Comparison of ENCODE assay signal across 9 mouse cellular contexts in genomic region chr8:12916156-12916900, GRCm38 (mm10). TPM values are rescaled to one million over a fixed set of nuclear protein-coding genes. Genes with fewer than 3 reads are reported as not detected.
DNase-seq lines count a peak whose midpoint lies in the region; ATAC-seq and TF ChIP-seq lines count a peak whose summit lies in the region.
"Had no signal": no experiment of that assay in that cellular context is flagged by ENCODE, and none has a peak within 500 bp of the region (broad histone marks: within the 10 kb centered on the region; RNA-seq: fewer than 3 reads in every experiment).

No protein-coding gene starts in this region.

- H3K4me2 ChIP-seq in limb, embryonic 11.5 days (ENCODE audit: low read depth, severe bottlenecking): peak overlapping the region; percentile 78
- H3K4me2 ChIP-seq in stomach, postnatal 0 days (replicated peaks; ENCODE audit: low read depth): peak overlapping the region; percentile 86

- peak overlapping the region; percentile 40 for H3K9ac ChIP-seq in limb, embryonic 11.5 days (ENCODE audit: low read length)
- H3K9ac ChIP-seq in stomach, postnatal 0 days (ENCODE audit: low read length): no peak overlapping the region

- H3K36me3 ChIP-seq in limb, embryonic 11.5 days (ENCODE audit: control insufficient read depth, insufficient read depth, low read length): no peaks in the 10 kb centered on the region
- no peaks in the 10 kb centered on the region for H3K36me3 ChIP-seq in stomach, postnatal 0 days (ENCODE audit: control insufficient read depth, insufficient read depth, low read length)

- peak; percentile 6; the same call in 1 of the 2 replicates for ATAC-seq in frontal cortex, adult (ENCODE audit: low TSS enrichment)
- ATAC-seq in limb, embryonic 11.5 days (ENCODE audit: insufficient number of reproducible peaks, low FRiP score, low TSS enrichment, low read depth): no peak
- ATAC-seq in stomach, postnatal 0 days (ENCODE audit: low FRiP score, low TSS enrichment): no peak

- peaks cover 16% of the 10 kb centered on the region for H3K4me1 ChIP-seq in limb, embryonic 11.5 days (ENCODE audit: control insufficient read depth, insufficient read depth, low read length)
- H3K4me1 ChIP-seq in stomach, postnatal 0 days (replicated peaks; ENCODE audit: control insufficient read depth, insufficient read depth): peaks cover 3% of the 10 kb centered on the region; the same call in 1 of the 2 replicates

- TF ChIP-seq CTCF in stomach, postnatal 0 days (IDR thresholded peaks at IDR 0.05; ENCODE audit: low read depth): no peak

- no peak for TF ChIP-seq EP300 in stomach, postnatal 0 days (optimal IDR thresholded peaks at IDR 0.05)

- DNase-seq in frontal cortex, postnatal 10 days (ENCODE audit: low spot score in 2 of 2): no peak
- peak; percentile 40 for DNase-seq in retina, postnatal 1 day
- no peak for DNase-seq in retina, embryonic 14.5 days (ENCODE audit: low spot score)
- no peak for DNase-seq in limb, embryonic 11.5 days (ENCODE audit: low spot score)
- no peak for DNase-seq in stomach, postnatal 0 days (ENCODE audit: low spot score)
- DNase-seq in ovary, postnatal 36 days (ENCODE audit: low spot score): no peak
- DNase-seq in thymus, postnatal 25 days: no peak
- DNase-seq: gastrocnemius, postnatal 14 days had no signal

- peaks cover 3% of the 10 kb centered on the region; the same call in 1 of the 2 replicates for H3K9me3 ChIP-seq in limb, embryonic 11.5 days (ENCODE audit: control insufficient read depth, low read length)
- H3K9me3 ChIP-seq in stomach, postnatal 0 days (ENCODE audit: control insufficient read depth, low read length): no peaks in the 10 kb centered on the region

- 72% methylated on average over 16 of the region's 16 CpGs for WGBS in limb, embryonic 11.5 days
- 61% methylated on average over 16 of the region's 16 CpGs for WGBS in stomach, postnatal 0 days

- H3K27me3 ChIP-seq in limb, embryonic 11.5 days (ENCODE audit: control insufficient read depth, insufficient read depth, low read length): no peaks in the 10 kb centered on the region
- no peaks in the 10 kb centered on the region for H3K27me3 ChIP-seq in stomach, postnatal 0 days (ENCODE audit: control insufficient read depth, insufficient read depth, low read length)

- peak overlapping the region; percentile 45 for H3K4me3 ChIP-seq in limb, embryonic 11.5 days (ENCODE audit: low read depth, low read length)
- H3K4me3 ChIP-seq in stomach, postnatal 0 days (ENCODE audit: low read depth, low read length): peak overlapping the region; percentile 45; the same call in 1 of the 2 replicates

- H3K27ac ChIP-seq in limb, embryonic 11.5 days (replicated peaks; ENCODE audit: low read depth, low read length): no peak overlapping the region
- H3K27ac ChIP-seq in stomach, postnatal 0 days (replicated peaks): no peak overlapping the region

RNA-seq across cellular contexts. Expression of gene Mcf2l, which starts 42.7 kb away (rescaled TPM):
- polyA plus RNA-seq in limb, embryonic 11.5 days (2014; fragmentation: Nextera tagmentation; extraction: Ambion mirVana): 9.4 and 9.7 TPM in 2 replicates
- polyA plus RNA-seq in stomach, postnatal 0 days (2015; fragmentation: Nextera tagmentation; extraction: Ambion mirVana): 9.6 TPM in 2 replicates
